In genomic region chr1:51913071-51913814, GRCm38 (mm10) we compare ENCODE assay signal across 10 mouse cellular contexts. TPM values are rescaled to one million over a fixed set of nuclear protein-coding genes. Genes with fewer than 3 reads are reported as not detected.
DNase-seq lines count a peak whose midpoint lies in the region; ATAC-seq and TF ChIP-seq lines count a peak whose summit lies in the region.
"Had no signal": no experiment of that assay in that cellular context is flagged by ENCODE, and none has a peak within 500 bp of the region (broad histone marks: within the 10 kb centered on the region; RNA-seq: fewer than 3 reads in every experiment).

No protein-coding gene starts in this region.

- 29% methylated on average over 14 of the region's 14 CpGs for WGBS in heart, embryonic 12.5 days
- WGBS in forebrain, embryonic 13.5 days = 65% methylated on average over 14 of the region's 14 CpGs
- 45% methylated on average over 14 of the region's 14 CpGs for WGBS in lung, postnatal 0 days

- no peak overlapping the region for H3K9ac ChIP-seq in heart, embryonic 12.5 days
- H3K9ac ChIP-seq in forebrain, embryonic 13.5 days = no peak overlapping the region
- no peak overlapping the region for H3K9ac ChIP-seq in lung, postnatal 0 days (replicated peaks; ENCODE audit: low read depth)

- H3K36me3 ChIP-seq in heart, embryonic 12.5 days = no peaks in the 10 kb centered on the region
- H3K36me3 ChIP-seq in forebrain, embryonic 13.5 days (ENCODE audit: poor library complexity, severe bottlenecking) = no peaks in the 10 kb centered on the region
- H3K36me3 ChIP-seq in lung, postnatal 0 days (ENCODE audit: insufficient read depth, low read length) = no peaks in the 10 kb centered on the region
- H3K36me3 ChIP-seq: G1E had no signal

- no peak; the same call in 1 of the 2 replicates for ATAC-seq in heart, embryonic 12.5 days (ENCODE audit: insufficient number of reproducible peaks, low FRiP score)
- ATAC-seq in forebrain, embryonic 13.5 days = no peak
- ATAC-seq in lung, postnatal 0 days = peak; percentile 37
- ATAC-seq: inflammation-experienced regulatory T-cells, adult 6 months had no signal

- no peak for TF ChIP-seq CTCF in lung, postnatal 0 days (IDR thresholded peaks at IDR 0.05)

- TF ChIP-seq EP300 in lung, postnatal 0 days (IDR thresholded peaks at IDR 0.05) = no peak

- H3K4me3 ChIP-seq in heart, embryonic 12.5 days = no peak overlapping the region
- peak overlapping the region; percentile 93; the same call in 1 of the 2 replicates for H3K4me3 ChIP-seq in forebrain, embryonic 13.5 days
- no peak overlapping the region for H3K4me3 ChIP-seq in lung, postnatal 0 days (ENCODE audit: low read depth, low read length)

- H3K27me3 ChIP-seq in heart, embryonic 12.5 days (replicated peaks) = no peaks in the 10 kb centered on the region
- no peaks in the 10 kb centered on the region for H3K27me3 ChIP-seq in forebrain, embryonic 13.5 days
- H3K27me3 ChIP-seq in lung, postnatal 0 days (replicated peaks; ENCODE audit: insufficient read depth, low read length) = no peaks in the 10 kb centered on the region

- no peaks in the 10 kb centered on the region for H3K9me3 ChIP-seq in heart, embryonic 12.5 days (replicated peaks)
- no peaks in the 10 kb centered on the region for H3K9me3 ChIP-seq in forebrain, embryonic 13.5 days (replicated peaks)
- no peaks in the 10 kb centered on the region for H3K9me3 ChIP-seq in lung, postnatal 0 days (ENCODE audit: low read length)

- 0 out of 2 replicates have a peak overlapping the region, but pooled peaks have one; percentile 2 for H3K27ac ChIP-seq in heart, embryonic 12.5 days (ENCODE audit: poor library complexity, severe bottlenecking)
- H3K27ac ChIP-seq in forebrain, embryonic 13.5 days = no peak overlapping the region; the same call in 1 of the 2 replicates
- H3K27ac ChIP-seq in lung, postnatal 0 days (ENCODE audit: low read length) = peak overlapping the region; percentile 79; the same call in 1 of the 2 replicates

- DNase-seq in heart, adult 18-20 months = no peak
- DNase-seq in Muller cell, postnatal 12 days (ENCODE audit: inconsistent ontology term) = peak; percentile 11
- DNase-seq in lung, postnatal 0 days (ENCODE audit: low spot score) = peak; percentile 63
- DNase-seq in urinary bladder, postnatal 14 days (ENCODE audit: low spot score) = no peak
- no peak for DNase-seq in adipocyte (ENCODE audit: low spot score)
- DNase-seq in gastrocnemius, postnatal 25 days = no peak

- peaks cover 50% of the 10 kb centered on the region for H3K4me1 ChIP-seq in heart, embryonic 12.5 days (replicated peaks)
- peaks cover 49% of the 10 kb centered on the region for H3K4me1 ChIP-seq in forebrain, embryonic 13.5 days
- H3K4me1 ChIP-seq in lung, postnatal 0 days (ENCODE audit: insufficient read depth, low read depth, low read length) = peaks cover 22% of the 10 kb centered on the region

- H3K4me2 ChIP-seq in heart, embryonic 12.5 days = peak overlapping the region; percentile 66
- H3K4me2 ChIP-seq in forebrain, embryonic 13.5 days = peak overlapping the region; percentile 69
- peak overlapping the region; percentile 79 for H3K4me2 ChIP-seq in lung, postnatal 0 days (replicated peaks; ENCODE audit: low read depth, low read length)

RNA-seq across cellular contexts. Expression of gene Myo1b, which starts 2.6 kb away (rescaled TPM):
- 36.5 and 38.1 TPM in 2 replicates for polyA plus RNA-seq in heart, embryonic 12.5 days (2016; fragmentation: Nextera tagmentation; extraction: Ambion mirVana)
- 10 to 100 TPM; 24.8 to 30.0 TPM for total RNA-seq in heart, adult 18-20 months (2021)
- 105 and 112 TPM in 2 replicates for polyA plus RNA-seq in forebrain, embryonic 13.5 days (2015; fragmentation: Nextera tagmentation; extraction: Ambion mirVana)
- polyA plus RNA-seq in lung, postnatal 0 days (2015; fragmentation: Nextera tagmentation; extraction: Ambion mirVana) = 108 and 132 TPM in 2 replicates
- total RNA-seq in gastrocnemius, postnatal 25 days (2021) = 10 to 100 TPM; 10.7 to 14.6 TPM
- polyA plus RNA-seq: G1E had no signal

Comparison
In these comparisons a context has a peak if more than half of its experiments do, and no peak if none do; other contexts are left out.
1. DNase-seq: peak in Muller cell, postnatal 12 days (single experiment) and lung, postnatal 0 days (single experiment); none in heart, adult 18-20 months (0 of 2), urinary bladder, postnatal 14 days (single experiment), adipocyte (single experiment) and gastrocnemius, postnatal 25 days (single experiment).
2. Peak in every context shown above with its lines, with median percentiles within 50 percentile points of each other: H3K4me2 ChIP-seq.